Mouse (Mus musculus) large intestine, adult 2 months (tissue): Measurements from ENCODE around the gene B3gntl1. TPM values are rescaled to one million over a fixed set of nuclear protein-coding genes. Genes with fewer than 3 reads are reported as not detected.
"Not testable (repeated sequence)": the region's sequence is repeated elsewhere in the genome, so short reads cannot be mapped to it uniquely, and the experiment has no call there.

Experiments
- DNase-seq: peaks from one replicate; pipeline ENCODE4 v3.0.0-alpha.2; 2012; ENCODE audit warnings: low read depth, low spot score
- WGBS: fragments of 180-500 bp; shearing (Covaris S2); methylation state at CpG from one replicate; pipeline ENCODE4 v1.1.7; 2018; 5-methylcytosine and 5-hydroxymethylcytosine counted together
- polyA plus RNA-seq: library from polyadenylated mRNA; depleted of rRNA; stranded (reverse); fragments of >200 nt; gene quantifications from 2 replicates; pipeline ENCODE4 v1.2.3, GENCODE M21; 2012

The B3gntl1 gene
- polyA plus RNA-seq, 1 experiment, result 5.2 TPM

DNA sequence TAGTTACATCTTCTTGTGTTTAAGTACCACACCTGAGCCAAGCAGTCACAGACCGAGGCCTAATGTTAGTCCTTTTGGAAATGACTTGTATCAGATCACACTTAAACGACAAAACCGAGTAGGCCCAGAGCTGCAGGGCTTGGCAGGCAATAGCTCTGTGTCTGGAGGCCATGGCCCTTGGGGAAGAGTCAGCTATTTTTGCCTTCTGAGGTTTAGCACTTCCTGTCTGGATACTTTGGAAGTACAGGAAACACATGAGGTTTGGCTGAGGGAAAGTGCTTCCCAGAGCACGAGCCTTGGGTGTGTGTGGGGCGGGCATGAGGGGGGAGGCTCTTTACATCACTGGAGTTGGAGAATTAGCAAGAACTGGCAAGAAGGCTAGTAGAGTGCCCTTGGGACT lies 13.7 kb upstream of the B3gntl1 start:
- WGBS, result 76% methylated on average over 5 of the region's 5 CpGs
- no peak for DNase-seq

DNA sequence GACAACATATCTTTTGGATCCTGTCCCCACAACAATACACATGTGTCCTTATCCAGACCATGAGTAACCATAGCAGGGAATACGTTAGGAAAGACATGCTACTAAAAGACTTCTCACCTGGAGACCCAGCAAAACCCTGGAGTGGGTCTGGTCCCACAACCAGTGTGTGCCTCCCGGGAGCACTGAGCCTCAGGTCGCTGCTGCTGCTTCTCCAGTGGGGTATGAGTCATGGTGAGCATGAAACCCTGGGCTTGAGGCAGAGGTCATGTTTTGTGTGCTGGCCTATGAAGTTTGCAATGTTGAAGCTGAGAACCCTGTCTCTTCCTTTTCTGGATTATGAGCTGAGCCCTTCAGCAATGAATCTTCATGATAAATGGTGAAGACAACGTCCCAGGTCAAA lies 13.1 kb upstream of the B3gntl1 start:
- DNase-seq, result no peak
- 75% methylated on average over 4 of the region's 4 CpGs for WGBS

DNA sequence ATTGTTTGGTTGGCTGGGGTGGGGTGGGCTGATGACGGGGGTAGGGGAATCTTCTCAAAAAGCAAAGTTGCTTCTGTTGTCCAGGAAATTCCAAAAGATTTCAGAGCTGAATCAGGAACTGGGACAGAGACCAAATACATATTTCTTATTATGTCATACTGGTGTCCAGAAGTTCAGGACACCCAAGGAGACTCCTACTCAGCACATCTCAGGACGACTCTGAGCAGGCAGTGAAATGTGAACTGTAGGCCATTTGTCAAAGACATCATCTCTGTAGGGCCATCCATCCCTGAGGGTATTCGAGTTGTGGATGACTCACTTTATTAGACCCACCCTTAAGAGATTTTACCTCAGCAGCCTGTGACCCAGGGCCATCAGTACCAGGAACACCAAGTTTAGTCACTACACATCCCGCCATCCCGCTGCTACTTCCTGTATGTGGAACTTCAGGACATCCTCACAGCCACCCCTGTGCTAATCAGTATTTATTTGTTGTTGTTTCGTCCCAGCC lies 12.6 kb upstream of the B3gntl1 start:
- DNase-seq, result no peak
- WGBS, result 74% methylated on average over 6 of the region's 6 CpGs

DNA sequence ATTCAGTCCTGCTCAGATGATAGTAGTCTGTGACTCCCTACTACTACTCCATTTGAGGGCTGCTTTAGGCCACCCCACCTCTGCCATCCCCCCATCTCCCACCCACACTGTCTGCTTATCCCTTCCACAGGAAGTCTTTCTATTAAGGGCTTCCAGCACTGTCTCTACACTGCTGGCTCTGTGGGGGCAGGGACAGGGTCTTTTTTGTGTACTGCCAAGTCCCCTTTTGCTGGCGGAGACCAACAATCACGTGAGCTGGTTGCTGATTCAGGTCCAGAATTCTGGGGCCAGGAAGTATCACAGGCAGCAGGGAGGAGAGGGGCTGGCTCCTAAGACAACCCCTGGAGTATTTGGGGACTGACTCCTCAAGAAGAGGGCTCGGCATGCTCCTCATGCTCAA lies 10.3 kb upstream of the B3gntl1 start:
- no peak for DNase-seq
- 81% methylated on average over 3 of the region's 3 CpGs for WGBS

DNA sequence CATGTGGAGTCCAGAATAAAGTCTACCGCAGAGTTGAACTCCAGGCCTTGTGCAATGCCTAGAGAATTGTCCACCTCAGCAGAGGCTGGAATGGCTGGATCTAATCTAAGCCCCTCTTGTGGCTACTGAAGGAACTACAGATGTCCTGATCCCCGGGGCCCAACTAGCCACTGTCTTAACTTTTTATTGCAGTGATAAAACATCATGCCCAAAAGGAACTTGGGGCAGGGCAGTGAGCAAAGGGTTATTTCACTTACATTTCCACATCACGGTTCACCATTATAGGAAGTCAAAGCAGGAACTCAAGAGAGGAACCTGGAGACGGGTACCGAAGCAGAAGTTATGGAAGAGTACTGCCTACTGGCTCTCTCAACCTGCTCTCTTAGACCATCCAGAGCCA lies 7.8 kb upstream of the B3gntl1 start:
- DNase-seq, result no peak
- 26% methylated on average over 5 of the region's 5 CpGs for WGBS

DNA sequence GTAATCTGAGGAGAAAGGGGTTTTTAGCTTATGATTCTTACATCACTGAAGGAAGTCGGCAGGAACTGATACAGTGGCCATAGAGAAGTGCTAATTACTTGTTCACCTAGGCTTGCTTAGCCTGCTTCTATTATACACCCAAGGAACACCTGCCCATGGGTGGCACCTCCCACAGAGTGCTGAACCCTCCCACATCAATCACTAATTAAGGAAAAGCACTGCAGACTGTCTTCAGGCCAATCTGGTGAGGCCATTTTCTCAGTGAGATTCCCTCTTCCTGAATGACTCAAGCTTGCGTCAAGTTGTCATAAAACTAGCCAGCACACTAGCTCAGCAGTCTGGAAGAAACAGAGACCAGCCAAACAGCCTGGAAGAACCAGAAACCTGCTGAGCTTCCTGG lies 6.6 kb upstream of the B3gntl1 start:
- peak; percentile 91 for DNase-seq
- 37% methylated on average over 2 of the region's 2 CpGs for WGBS

DNA sequence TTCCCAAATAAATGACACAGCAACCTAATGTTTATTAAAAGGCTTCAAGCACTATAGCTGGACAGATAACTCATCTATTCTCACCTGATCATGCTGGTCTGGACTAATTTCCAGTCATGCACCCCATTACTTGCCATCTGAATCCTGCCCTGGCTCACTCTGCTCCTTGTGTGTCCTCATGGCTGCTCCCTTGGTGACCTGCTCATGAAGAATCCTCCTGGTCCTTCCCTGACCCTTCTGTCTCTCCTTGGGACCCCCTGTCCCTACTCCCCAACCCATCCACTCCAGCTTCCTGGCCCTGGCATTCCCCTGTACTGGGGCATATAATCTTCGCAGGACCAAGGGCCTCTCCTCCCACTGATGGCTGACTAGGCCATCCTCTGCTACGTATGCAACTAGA lies 3.9 kb upstream of the B3gntl1 start:
- no peak for DNase-seq
- 95% methylated on average over 2 of the region's 2 CpGs for WGBS

DNA sequence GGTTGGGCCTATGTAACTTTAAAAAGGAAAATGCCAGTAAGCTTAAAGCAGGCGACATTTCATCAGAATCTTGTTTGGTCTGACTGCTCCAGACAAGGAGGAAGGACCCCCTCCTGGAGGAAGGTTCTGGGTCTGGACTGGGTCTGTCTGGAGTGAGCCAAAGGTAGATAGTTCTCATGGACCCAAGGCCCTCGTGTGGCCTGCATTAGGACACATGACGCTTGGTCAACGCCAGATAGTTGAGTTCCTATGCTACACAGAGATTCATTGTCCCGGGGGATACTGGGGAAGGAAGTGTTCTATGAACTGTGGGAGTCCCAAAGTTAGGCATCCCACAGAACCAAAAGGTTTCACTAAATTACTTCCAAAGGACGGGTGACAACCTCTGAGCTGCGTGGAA lies 676 bp upstream of the B3gntl1 start:
- DNase-seq, result no peak
- WGBS, result 66% methylated on average over 7 of the region's 7 CpGs

DNA sequence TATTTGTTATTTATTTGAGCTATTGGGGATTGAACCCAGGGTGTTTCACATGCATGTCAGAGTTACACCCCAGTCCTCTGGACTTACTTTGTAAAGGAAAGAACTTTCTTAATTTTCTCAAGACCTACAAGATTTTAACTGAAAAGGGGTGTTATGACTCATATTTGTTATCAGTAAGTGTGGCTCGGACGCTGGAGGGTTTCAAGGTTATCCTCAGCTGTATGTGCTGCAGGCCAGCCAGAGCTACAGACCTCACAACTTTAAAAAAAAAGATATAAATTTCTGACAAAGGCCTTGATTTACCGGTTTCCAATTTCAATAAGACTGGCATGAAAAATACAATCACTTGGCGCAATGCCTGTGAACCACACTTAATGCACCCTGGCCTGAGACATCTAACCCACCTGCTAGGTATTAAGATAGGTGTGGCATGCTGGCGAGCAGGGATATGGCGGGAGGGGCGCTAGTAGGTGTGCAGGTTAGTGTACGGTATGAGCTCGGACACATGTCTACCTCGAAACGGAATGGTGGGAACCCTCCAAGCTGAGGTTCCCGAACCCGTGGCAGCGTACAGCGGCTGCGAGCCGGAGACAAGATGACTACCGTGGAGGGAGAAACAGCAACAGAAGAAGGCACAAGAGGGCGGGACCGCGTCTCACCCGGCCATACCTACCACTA lies 502 bp downstream of the B3gntl1 start:
- WGBS, result 1% methylated on average over 22 of the region's 22 CpGs
- DNase-seq, result no peak

DNA sequence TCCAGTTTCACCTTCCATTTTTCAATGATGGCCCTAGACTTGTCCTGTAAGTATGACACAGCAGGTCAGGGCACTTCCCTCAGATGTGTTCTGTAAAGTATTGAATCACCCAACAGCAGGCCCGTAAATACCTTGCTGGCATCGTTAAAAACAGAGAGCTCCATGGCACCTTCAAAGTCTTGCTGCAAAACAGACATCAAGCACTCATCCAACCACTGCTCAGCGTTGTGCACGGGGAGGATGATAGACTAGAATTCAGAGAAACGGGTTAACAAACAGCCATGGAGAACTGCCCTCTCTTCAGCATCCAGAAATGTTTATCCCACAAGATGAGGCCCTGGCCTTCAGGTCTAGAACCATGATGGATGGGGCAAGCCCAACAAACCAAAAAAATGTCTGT lies 2.0 kb downstream of the B3gntl1 start:
- 78% methylated on average over 5 of the region's 5 CpGs for WGBS
- no peak for DNase-seq

DNA sequence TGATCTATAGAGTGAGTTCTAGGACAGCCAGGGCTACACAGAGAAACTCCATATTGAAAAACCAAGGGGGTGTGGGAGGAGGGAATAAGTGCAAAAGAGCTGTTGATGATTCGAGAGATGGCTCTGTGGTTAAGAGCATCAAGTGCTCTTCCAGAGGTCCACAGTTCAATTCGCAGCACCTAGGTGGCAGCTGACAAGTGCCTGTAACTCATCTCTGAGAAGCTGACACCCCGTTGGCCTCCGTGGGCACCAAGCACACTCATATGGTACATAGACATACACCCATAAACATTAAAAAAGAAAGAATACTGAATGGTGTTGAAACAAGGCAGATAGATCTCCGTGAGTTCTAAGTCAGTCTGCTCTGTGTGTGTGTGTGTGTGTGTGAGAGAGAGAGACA lies 4.2 kb downstream of the B3gntl1 start:
- WGBS, result 94% methylated on average over 5 of the region's 5 CpGs
- DNase-seq, result no peak

DNA sequence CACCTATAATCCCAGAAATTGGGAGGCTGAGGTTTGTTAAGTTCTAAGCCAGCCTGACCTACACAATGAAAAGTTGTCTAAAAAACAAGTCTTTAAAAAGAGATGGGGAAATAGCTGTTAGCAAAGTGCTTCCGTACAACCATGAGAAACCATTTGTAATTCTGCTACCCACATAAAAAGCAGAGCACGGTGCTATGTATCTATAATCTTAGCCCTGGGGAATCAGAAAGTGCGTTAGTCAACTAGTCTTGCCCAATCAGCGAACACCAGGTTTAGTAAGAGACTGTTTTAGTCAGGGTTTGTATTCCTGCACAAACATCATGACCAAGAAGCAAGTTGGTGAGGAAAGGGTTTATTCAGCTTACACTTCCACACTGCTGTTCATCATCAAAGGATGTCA lies 5.4 kb downstream of the B3gntl1 start:
- 96% methylated on average over 4 of the region's 4 CpGs for WGBS
- DNase-seq, result no peak

DNA sequence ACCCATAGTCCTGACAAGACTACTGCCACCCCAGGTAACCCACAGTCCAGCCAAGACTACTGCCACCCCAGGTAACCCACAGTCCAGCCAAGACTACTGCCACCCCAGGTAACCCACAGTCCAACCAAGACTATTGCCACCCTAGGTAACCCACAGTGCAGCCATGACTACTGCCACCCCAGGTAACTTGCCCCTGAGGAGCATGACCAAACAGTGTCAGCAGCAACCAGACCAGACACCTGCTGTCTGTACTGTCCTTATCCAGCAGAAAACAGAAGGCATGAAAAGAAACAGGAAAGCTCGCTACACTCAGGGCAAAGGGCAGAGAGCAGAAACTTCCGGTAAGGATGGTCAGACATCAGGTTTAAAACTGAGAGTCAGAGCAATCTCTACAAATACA lies 11.8 kb downstream of the B3gntl1 start:
- 43% methylated on average over 2 of the region's 2 CpGs for WGBS

DNA sequence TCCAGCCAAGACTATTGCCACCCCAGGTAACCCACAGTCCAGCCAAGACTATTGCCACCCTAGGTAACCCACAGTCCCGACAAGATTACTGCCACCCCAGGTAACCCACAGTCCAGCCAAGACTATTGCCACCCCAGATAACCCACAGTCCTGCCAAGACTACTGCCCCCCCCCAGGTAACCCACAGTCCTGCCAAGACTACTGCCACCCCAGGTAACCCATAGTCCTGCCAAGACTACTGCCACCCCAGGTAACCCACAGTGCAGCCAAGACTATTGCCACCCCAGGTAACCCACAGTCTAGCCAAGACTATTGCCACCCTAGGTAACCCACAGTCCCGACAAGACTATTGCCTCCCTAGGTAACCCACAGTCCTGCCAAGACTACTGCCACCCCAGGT lies 12.3 kb downstream of the B3gntl1 start:
- DNase-seq, result not testable (repeated sequence)
- WGBS, result 96% methylated on average over 2 of the region's 2 CpGs

More for the DNA sequence above, 11.8 kb downstream of the B3gntl1 start:
- no peak for DNase-seq

DNA sequence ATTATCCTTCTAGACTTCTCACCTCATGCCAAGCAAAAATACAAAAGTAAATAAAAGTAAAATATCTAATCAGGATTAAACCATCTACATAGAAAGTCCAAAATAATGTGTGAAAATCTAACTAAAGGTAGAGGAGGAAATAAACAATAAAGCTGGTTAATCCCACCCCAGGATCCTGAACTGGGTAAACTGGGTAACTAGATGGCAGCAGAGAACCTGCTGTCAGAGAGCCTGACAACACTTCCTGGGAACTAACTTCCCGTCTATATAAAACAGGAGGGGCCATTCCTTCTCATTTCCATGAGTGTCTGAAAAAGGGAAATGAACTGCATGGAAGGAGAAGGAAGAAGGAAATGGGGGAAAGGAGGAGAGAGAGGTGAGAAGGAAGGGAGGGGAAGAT lies 14.8 kb downstream of the B3gntl1 start:
- no peak for DNase-seq
- 3% methylated on average over 1 of the region's 1 CpGs for WGBS

DNA sequence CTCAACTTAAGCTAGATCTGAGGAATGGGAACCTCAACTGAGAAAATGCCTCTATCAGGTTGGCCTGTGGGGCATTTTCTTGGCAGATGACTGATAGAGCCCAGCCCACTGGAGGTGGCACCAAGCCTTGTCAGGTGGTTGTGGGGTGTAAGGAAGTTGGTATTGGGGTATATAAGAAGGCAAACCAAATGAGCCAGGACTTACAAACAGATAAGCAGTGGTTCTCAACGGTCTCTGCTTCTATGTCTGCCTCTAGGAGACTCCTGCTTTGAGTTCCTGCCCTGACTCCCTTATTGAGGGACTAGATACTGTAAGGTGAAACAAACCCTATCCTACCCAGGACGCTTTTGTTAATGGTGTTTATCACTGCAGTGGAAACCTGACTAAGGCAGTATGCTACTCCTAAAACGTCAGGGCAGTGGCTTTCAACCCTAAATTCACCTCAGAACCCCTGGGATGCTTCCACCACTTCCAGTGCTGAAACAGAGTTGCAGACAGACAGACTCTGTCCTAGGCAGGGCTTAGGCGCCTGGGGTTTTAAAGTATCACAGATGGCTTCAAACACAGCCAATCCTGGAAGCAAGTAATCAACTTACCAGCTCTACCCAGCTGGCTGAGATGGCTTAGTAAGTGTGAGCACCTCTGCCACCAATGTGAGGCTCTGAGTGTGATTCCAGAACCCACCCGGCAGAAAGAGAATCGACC lies 17.0 kb downstream of the B3gntl1 start:
- WGBS, result 89% methylated on average over 6 of the region's 6 CpGs
- DNase-seq, result no peak

DNA sequence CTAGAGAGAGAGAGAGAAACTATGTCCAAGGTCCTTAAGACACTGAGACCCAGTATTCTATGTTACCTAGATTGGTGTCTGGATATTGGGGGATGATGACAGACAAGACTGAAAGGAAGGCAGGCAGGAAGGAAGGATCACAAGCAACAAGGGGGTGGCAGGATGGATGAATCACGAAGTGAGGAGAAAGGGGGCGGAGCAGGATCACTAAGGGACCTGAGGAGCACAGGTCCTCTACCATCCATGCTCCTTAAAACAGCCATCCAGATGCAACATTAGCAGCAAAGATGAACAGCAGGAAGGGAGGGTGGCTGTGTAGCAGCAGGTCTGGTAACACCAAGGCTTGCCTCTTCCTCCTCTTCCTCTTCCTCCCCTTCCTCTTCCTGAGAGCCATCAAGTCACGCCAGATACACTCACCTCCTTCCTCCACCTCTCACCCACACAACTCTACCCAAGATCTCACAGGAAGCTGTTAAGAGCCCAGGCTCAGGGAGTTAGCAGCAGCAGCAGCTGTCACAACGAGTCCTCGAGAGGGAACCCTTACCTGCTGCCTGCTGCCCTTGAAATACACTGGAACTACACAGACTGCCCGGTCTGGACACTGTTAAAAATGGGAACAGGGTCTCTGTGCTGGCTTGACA lies 17.7 kb downstream of the B3gntl1 start:
- no peak for DNase-seq
- 76% methylated on average over 6 of the region's 6 CpGs for WGBS

DNA sequence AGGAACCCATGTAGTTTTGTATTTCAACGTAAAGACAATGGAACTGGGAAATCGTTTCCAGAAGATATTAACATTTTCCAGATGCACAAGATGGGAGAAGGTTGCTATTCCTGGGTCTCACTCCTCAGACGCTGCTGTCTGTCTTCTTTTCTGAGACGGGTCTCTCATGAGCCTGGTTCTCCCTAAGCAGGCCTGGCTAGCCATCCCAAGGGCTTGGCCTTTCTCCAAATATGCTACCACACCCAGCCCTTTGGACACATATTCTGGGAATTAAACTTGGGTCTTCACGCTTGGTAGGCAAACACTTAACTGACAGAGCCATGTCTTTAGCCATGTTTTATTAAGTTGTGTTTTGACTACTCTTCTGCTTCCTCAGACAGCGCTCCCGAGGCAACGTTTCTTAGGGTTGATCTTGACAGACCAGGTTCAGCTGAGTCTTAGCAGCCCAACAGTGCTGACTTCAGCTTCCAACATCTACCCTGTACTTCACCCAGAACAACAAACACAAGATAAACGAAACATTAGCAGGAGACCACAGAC lies 18.5 kb downstream of the B3gntl1 start:
- no peak for DNase-seq
- 57% methylated on average over 9 of the region's 9 CpGs for WGBS

DNA sequence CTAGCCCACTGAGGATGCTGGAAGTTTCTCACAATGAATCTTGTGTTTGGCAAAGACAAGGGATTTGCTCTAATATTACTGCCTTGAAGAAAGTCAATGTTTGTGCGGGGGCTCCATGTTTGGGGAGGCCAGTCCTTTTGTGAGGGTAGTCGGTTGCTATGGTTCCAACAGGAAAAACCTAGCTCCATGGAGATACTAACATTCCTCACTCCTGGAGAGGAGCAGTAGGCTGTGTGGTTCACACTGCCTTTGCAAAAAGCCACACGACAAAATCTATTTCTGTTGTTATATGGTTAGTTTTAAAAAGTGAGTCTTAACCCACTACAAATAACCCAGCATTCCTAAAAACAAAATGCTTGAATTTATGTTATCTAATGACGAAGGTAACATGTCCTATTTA lies 19.3 kb downstream of the B3gntl1 start:
- WGBS, result 93% methylated on average over 4 of the region's 4 CpGs
- no peak for DNase-seq

DNA sequence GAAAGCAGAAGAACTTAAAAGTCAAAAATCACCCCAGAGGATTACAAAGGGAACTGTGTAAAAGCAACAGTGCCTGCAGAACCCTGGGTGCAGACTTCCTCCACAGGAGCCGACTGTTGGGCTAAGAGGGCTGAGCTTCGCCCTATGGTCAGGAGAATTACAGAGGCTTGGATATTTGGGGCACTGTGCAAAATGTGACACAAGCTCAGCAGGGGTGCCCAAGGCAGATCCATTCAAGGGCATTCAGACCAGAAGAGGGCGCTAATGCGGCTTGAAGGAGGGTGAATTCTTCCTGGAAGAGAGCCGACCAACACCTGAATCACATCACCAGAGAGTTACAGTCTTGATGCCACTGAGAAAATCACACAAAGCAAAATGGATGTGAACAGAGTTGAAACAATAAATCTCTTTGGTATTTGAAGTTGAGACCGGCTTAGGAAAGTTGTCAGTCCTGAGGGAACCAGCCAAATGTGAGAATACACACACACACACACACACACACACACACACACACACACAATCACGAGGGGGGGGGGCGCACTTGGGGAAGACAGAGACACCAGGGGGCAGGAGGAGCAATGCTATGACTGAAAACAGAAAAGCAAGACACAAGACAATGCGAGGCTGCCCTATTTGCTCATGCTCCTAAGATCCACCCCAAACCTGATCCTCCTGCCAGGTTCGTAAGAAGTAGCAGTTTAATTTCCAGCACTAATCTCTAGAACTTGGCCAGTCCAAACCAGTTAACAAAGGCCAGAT lies 20.2 kb downstream of the B3gntl1 start:
- peak; percentile 70 for DNase-seq
- WGBS, result 48% methylated on average over 10 of the region's 10 CpGs
